Mouse (Mus musculus): ENCODE measurements around the gene Map3k15. TPM values are rescaled to one million over a fixed set of nuclear protein-coding genes. Genes with fewer than 3 reads are reported as not detected.
A peak's percentile ranks its signal among the peaks of the same experiment; 100 is the strongest.

Gene Map3k15
- polyA plus RNA-seq, 1 experiment from 2014 or later: 0.23 TPM

- H3K4me1 ChIP-seq: no peaks in the 10 kb centered on the region
- no peak overlapping the region for H3K4me2 ChIP-seq (replicated peaks)
- no peak for ATAC-seq (ENCODE audit: low FRiP score, low read depth)
- H3K4me3 ChIP-seq: no peak overlapping the region
- H3K27me3 ChIP-seq (replicated peaks): no peaks in the 10 kb centered on the region
- H3K9ac ChIP-seq: no peak overlapping the region
- H3K9me3 ChIP-seq: no peaks in the 10 kb centered on the region
- no peaks in the 10 kb centered on the region for H3K36me3 ChIP-seq
- no peak overlapping the region for H3K27ac ChIP-seq
- WGBS: 69% methylated on average over 3 of the region's 3 CpGs
These were observed 12.0 kb upstream of the Map3k15 start for GRCm38 (mm10) chrX:159976243-159976642.

- Histone ChIP-seq H3K27ac (no peak overlapping the region), H3K4me3 (no peak overlapping the region), H3K4me2 (replicated peaks) (no peak overlapping the region), H3K4me1 (no peaks in the 10 kb centered on the region), H3K9ac (no peak overlapping the region), H3K36me3 (no peaks in the 10 kb centered on the region), H3K9me3 (no peaks in the 10 kb centered on the region), H3K27me3 (replicated peaks) (no peaks in the 10 kb centered on the region)
- WGBS: 88% methylated on average over 6 of the region's 6 CpGs
- ATAC-seq (ENCODE audit: low FRiP score, low read depth): no peak
These were observed 7.6 kb downstream of the Map3k15 start for GRCm38 (mm10) chrX:159995808-159996207.

- no peak overlapping the region for H3K9ac ChIP-seq
- no peaks in the 10 kb centered on the region for H3K36me3 ChIP-seq
- no peak overlapping the region for H3K4me3 ChIP-seq
- no peak overlapping the region for H3K27ac ChIP-seq
- no peak overlapping the region for H3K4me2 ChIP-seq (replicated peaks)
- ATAC-seq (ENCODE audit: low FRiP score, low read depth): no peak
- no peaks in the 10 kb centered on the region for H3K4me1 ChIP-seq
- H3K9me3 ChIP-seq: no peaks in the 10 kb centered on the region
- no peaks in the 10 kb centered on the region for H3K27me3 ChIP-seq (replicated peaks)
- WGBS: 78% methylated on average over 1 of the region's 1 CpGs
These were observed 65.1 kb downstream of the Map3k15 start for GRCm38 (mm10) chrX:160053306-160053705.

GRCm38 (mm10) chrX:160054643-160055042, 66.4 kb downstream of the Map3k15 start:
- Histone ChIP-seq H3K9ac (no peak overlapping the region), H3K4me1 (no peaks in the 10 kb centered on the region), H3K27ac (no peak overlapping the region), H3K36me3 (no peaks in the 10 kb centered on the region), H3K9me3 (no peaks in the 10 kb centered on the region), H3K4me3 (no peak overlapping the region), H3K27me3 (replicated peaks) (no peaks in the 10 kb centered on the region), H3K4me2 (replicated peaks) (no peak overlapping the region)
- WGBS: 91% methylated on average over 5 of the region's 5 CpGs
- no peak for ATAC-seq (ENCODE audit: low FRiP score, low read depth)

- Histone ChIP-seq H3K4me2 (replicated peaks) (no peak overlapping the region), H3K4me1 (no peaks in the 10 kb centered on the region), H3K4me3 (no peak overlapping the region), H3K9ac (no peak overlapping the region), H3K36me3 (no peaks in the 10 kb centered on the region), H3K9me3 (no peaks in the 10 kb centered on the region), H3K27me3 (replicated peaks) (no peaks in the 10 kb centered on the region), H3K27ac (no peak overlapping the region)
- WGBS: 70% methylated on average over 1 of the region's 1 CpGs
- no peak for ATAC-seq (ENCODE audit: low FRiP score, low read depth)
These were observed 103.7 kb downstream of the Map3k15 start for GRCm38 (mm10) chrX:160091973-160092372.

GRCm38 (mm10) chrX:160107817-160108216, 119.6 kb downstream of the Map3k15 start:
- H3K4me1 ChIP-seq: no peaks in the 10 kb centered on the region
- no peak overlapping the region for H3K9ac ChIP-seq
- no peak overlapping the region for H3K4me3 ChIP-seq
- no peaks in the 10 kb centered on the region for H3K36me3 ChIP-seq
- WGBS: 70% methylated on average over 4 of the region's 4 CpGs
- H3K4me2 ChIP-seq (replicated peaks): no peak overlapping the region
- H3K27me3 ChIP-seq (replicated peaks): no peaks in the 10 kb centered on the region
- H3K27ac ChIP-seq: no peak overlapping the region
- no peak for ATAC-seq (ENCODE audit: low FRiP score, low read depth)
- H3K9me3 ChIP-seq: no peaks in the 10 kb centered on the region

- 94% methylated on average over 1 of the region's 1 CpGs for WGBS
- H3K9me3 ChIP-seq: no peaks in the 10 kb centered on the region
These were observed 125.5 kb downstream of the Map3k15 start for GRCm38 (mm10) chrX:160113777-160114176.

GRCm38 (mm10) chrX:160116074-160116473, 127.8 kb downstream of the Map3k15 start:
- no peak for ATAC-seq (ENCODE audit: low FRiP score, low read depth)
- no peak overlapping the region for H3K4me2 ChIP-seq (replicated peaks)
- H3K4me3 ChIP-seq: no peak overlapping the region
- no peaks in the 10 kb centered on the region for H3K4me1 ChIP-seq
- no peaks in the 10 kb centered on the region for H3K27me3 ChIP-seq (replicated peaks)
- no peak overlapping the region for H3K27ac ChIP-seq
- H3K9ac ChIP-seq: no peak overlapping the region
- no peaks in the 10 kb centered on the region for H3K36me3 ChIP-seq
- H3K9me3 ChIP-seq: no peaks in the 10 kb centered on the region

More at GRCm38 (mm10) chrX:160113777-160114176, 125.5 kb downstream of the Map3k15 start:
- Histone ChIP-seq H3K27ac (no peak overlapping the region), H3K9ac (no peak overlapping the region), H3K4me3 (no peak overlapping the region), H3K4me2 (replicated peaks) (no peak overlapping the region), H3K4me1 (no peaks in the 10 kb centered on the region), H3K27me3 (replicated peaks) (no peaks in the 10 kb centered on the region), H3K36me3 (no peaks in the 10 kb centered on the region)
- no peak for ATAC-seq (ENCODE audit: low FRiP score, low read depth)

- Histone ChIP-seq H3K27me3 (replicated peaks) (no peaks in the 10 kb centered on the region), H3K9me3 (no peaks in the 10 kb centered on the region), H3K4me2 (replicated peaks) (no peak overlapping the region), H3K4me3 (no peak overlapping the region), H3K27ac (no peak overlapping the region), H3K4me1 (no peaks in the 10 kb centered on the region), H3K9ac (no peak overlapping the region), H3K36me3 (peaks cover 1% of the 10 kb centered on the region)
- WGBS: 82% methylated on average over 3 of the region's 3 CpGs
- ATAC-seq (ENCODE audit: low FRiP score, low read depth): peak; percentile 33; the same call in 1 of the 2 replicates
These were observed 128.4 kb downstream of the Map3k15 start for GRCm38 (mm10) chrX:160116658-160117057.

- Histone ChIP-seq H3K4me2 (replicated peaks) (no peak overlapping the region), H3K36me3 (0 out of 2 replicates have a peak, but pooled peaks cover 7% of the 10 kb centered on the region)
- 91% methylated on average over 11 of the region's 11 CpGs for WGBS
These were observed 146.1 kb downstream of the Map3k15 start for GRCm38 (mm10) chrX:160134136-160134843.

GRCm38 (mm10) chrX:160135719-160136118, 147.5 kb downstream of the Map3k15 start:
- Histone ChIP-seq H3K4me3 (no peak overlapping the region), H3K27me3 (replicated peaks) (no peaks in the 10 kb centered on the region), H3K9me3 (no peaks in the 10 kb centered on the region), H3K4me2 (replicated peaks) (peak overlapping the region; percentile 65), H3K27ac (no peak overlapping the region), H3K36me3 (no peaks in the 10 kb centered on the region), H3K4me1 (no peaks in the 10 kb centered on the region), H3K9ac (no peak overlapping the region)
- 30% methylated on average over 6 of the region's 6 CpGs for WGBS
- no peak for ATAC-seq (ENCODE audit: low FRiP score, low read depth)

More at GRCm38 (mm10) chrX:160134136-160134843, 146.1 kb downstream of the Map3k15 start:
- no peaks in the 10 kb centered on the region for H3K27me3 ChIP-seq (replicated peaks)
- H3K4me3 ChIP-seq: no peak overlapping the region
- no peaks in the 10 kb centered on the region for H3K9me3 ChIP-seq
- ATAC-seq (ENCODE audit: low FRiP score, low read depth): no peak
- no peaks in the 10 kb centered on the region for H3K4me1 ChIP-seq
- no peak overlapping the region for H3K9ac ChIP-seq
- no peak overlapping the region for H3K27ac ChIP-seq

- Histone ChIP-seq H3K27me3 (replicated peaks) (no peaks in the 10 kb centered on the region), H3K9me3 (no peaks in the 10 kb centered on the region), H3K4me1 (no peaks in the 10 kb centered on the region), H3K27ac (no peak overlapping the region), H3K9ac (no peak overlapping the region), H3K4me3 (no peak overlapping the region), H3K36me3 (no peaks in the 10 kb centered on the region), H3K4me2 (replicated peaks) (peak overlapping the region; percentile 65)
- ATAC-seq (ENCODE audit: low FRiP score, low read depth): no peak
- 29% methylated on average over 5 of the region's 5 CpGs for WGBS
These were observed 147.9 kb downstream of the Map3k15 start for GRCm38 (mm10) chrX:160136153-160136552.

All from neural tube, embryonic 12.5 days (tissue).